Mouse (Mus musculus): ENCODE data around the gene Psma6. TPM values are rescaled to one million over a fixed set of nuclear protein-coding genes. Genes with fewer than 3 reads are reported as not detected.

The Psma6 gene
- polyA plus RNA-seq, 1 experiment from 2014 or later, result 454 TPM

DNA sequence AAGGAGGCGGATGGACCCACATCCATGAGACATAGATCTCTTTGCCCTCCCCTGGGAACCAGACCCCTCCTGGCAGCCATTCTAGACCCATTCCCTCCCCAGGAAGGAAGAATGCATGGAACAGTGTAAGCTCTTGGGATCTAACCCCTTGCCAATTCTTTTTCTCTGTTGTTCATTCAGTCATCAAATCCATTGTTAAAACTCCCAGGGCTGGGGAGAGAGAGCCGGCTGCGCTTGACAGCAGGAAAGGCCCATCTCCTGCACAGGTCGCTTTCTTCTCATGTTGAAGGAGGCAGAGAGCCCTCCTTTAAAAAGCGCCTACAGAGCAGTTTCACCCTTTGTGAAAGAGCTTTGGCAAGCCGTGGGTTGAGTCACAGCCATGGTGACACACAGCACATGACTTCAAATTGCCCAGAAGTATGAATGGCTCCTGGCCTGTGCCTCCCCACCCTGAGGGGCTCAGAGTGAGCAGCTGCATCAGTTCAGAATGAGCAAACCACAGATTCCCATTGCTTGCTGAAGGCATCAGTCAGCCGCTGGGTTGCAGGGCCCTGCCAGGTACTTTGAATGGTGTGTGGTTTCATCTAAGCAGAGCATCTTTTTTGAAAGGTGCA is 82.2 kb downstream of the Psma6 start:
- WGBS, result 64% methylated on average over 7 of the region's 7 CpGs
- Histone ChIP-seq H3K4me1 (peaks cover 68% of the 10 kb centered on the region), H3K27ac (peak overlapping the region; percentile 44; the same call in 1 of the 2 replicates), H3K9me3 (no peaks in the 10 kb centered on the region), H3K9ac (no peak overlapping the region), H3K4me2 (no peak overlapping the region), H3K36me3 (no peaks in the 10 kb centered on the region), H3K4me3 (no peak overlapping the region), H3K27me3 (peaks cover 5% of the 10 kb centered on the region; the same call in 1 of the 2 replicates)
- ATAC-seq (ENCODE audit: insufficient number of reproducible peaks, insufficient read depth, low FRiP score, low TSS enrichment, low read depth), result no peak

DNA sequence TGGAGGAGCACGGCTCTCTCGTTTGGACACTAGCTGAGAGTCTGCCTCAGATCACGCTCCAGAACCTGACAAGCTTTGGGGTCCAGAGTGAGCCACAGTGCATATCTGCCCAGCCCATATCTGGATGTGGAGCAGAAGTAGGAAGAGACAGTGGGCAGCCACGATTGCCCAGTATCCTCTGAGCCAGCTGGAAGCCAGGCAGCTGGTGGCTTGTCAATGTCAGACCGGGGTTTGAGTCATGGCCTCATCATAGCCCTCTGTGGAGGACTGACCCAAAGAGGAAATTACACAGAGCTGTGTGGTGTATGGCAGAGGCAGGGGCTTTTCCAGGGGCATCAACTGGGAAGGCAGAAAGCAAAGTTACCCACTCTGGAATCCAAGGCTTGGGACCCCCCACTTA is 82.8 kb downstream of the Psma6 start:
- ATAC-seq (ENCODE audit: insufficient number of reproducible peaks, insufficient read depth, low FRiP score, low TSS enrichment, low read depth), result no peak
- H3K4me1 ChIP-seq, result peaks cover 62% of the 10 kb centered on the region
- H3K9ac ChIP-seq, result 0 out of 2 replicates have a peak overlapping the region, but pooled peaks have one; percentile 1
- peak overlapping the region; percentile 44; the same call in 1 of the 2 replicates for H3K27ac ChIP-seq
- no peaks in the 10 kb centered on the region for H3K36me3 ChIP-seq
- H3K4me2 ChIP-seq, result no peak overlapping the region
- no peak overlapping the region for H3K4me3 ChIP-seq
- peaks cover 5% of the 10 kb centered on the region; the same call in 1 of the 2 replicates for H3K27me3 ChIP-seq
- H3K9me3 ChIP-seq, result no peaks in the 10 kb centered on the region
- 82% methylated on average over 5 of the region's 5 CpGs for WGBS

DNA sequence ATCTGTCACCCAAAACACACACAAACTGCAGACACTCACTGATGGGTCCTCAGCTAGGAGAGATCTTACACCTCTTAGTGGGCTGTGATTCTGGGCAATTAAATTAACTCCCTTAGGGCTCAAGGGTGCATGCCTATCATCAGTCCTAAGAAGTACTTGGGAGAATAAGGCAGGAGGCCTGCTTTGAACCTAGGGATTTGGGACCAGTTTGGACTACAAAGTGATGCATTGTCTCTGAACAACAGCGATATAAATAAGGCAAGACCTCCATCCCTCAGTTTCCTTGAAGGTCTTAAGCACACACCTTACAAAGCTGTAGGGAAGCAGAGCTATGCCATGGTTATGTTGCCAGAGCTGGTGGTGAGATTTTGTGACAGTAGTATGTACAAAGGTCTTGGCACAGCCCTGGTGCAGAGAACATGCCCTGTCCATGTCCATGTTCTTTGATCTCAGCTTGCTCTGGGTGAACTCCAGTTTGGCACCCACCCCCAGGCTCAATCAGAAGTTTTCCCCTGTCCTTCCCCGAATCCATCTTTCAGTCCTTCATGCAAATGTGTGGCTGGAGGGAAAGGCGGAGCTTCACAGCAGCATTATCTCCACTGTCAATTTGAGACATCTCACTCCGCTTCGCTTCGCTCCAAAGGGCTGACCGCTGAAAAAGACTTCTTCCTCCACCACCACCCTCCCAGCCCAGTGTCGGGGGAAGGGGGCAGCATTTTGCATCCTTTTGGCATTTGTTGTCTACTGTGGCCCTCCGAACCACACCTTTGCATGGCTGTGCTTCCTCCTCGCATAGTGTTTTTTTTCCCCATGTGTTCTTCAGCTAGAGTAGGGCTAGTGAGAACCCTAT is 83.5 kb downstream of the Psma6 start:
- 67% methylated on average over 10 of the region's 10 CpGs for WGBS
- peaks cover 5% of the 10 kb centered on the region; the same call in 1 of the 2 replicates for H3K27me3 ChIP-seq
- H3K9ac ChIP-seq, result 0 out of 2 replicates have a peak overlapping the region, but pooled peaks have one; percentile 1
- H3K27ac ChIP-seq, result no peak overlapping the region
- H3K9me3 ChIP-seq, result no peaks in the 10 kb centered on the region
- no peak overlapping the region for H3K4me3 ChIP-seq
- no peak overlapping the region for H3K4me2 ChIP-seq
- no peak for ATAC-seq (ENCODE audit: insufficient number of reproducible peaks, insufficient read depth, low FRiP score, low TSS enrichment, low read depth)
- no peaks in the 10 kb centered on the region for H3K36me3 ChIP-seq
- peaks cover 55% of the 10 kb centered on the region for H3K4me1 ChIP-seq

Other genes starting within 250 kb of the Psma6 start
- gene Srp54b, start 229.1 kb upstream of the Psma6 start, polyA plus RNA-seq (2015; fragmentation: Nextera tagmentation; extraction: Ambion mirVana), result 63.1 and 63.4 TPM in 2 replicates
- 1.5 and 2.6 TPM in 2 replicates for gene 1700047I17Rik2, start 184.6 kb upstream of the Psma6 start, polyA plus RNA-seq (2015; fragmentation: Nextera tagmentation; extraction: Ambion mirVana)
- 73.2 and 80.9 TPM in 2 replicates for gene Srp54c, start 154.1 kb upstream of the Psma6 start, polyA plus RNA-seq (2015; fragmentation: Nextera tagmentation; extraction: Ambion mirVana)
- gene 1110008L16Rik, start 84.6 kb upstream of the Psma6 start, polyA plus RNA-seq (2015; fragmentation: Nextera tagmentation; extraction: Ambion mirVana), result 13.0 and 15.5 TPM in 2 replicates
- 16.8 and 18.8 TPM in 2 replicates for gene Ppp2r3c, start 81.2 kb upstream of the Psma6 start, polyA plus RNA-seq (2015; fragmentation: Nextera tagmentation; extraction: Ambion mirVana)
- gene Nfkbia, start 108.4 kb downstream of the Psma6 start, polyA plus RNA-seq (2015; fragmentation: Nextera tagmentation; extraction: Ambion mirVana), result 117 and 126 TPM in 2 replicates
- 0.15 TPM in 1 of 2 replicates, not detected in the other for gene Aldoart2, start 181.0 kb downstream of the Psma6 start, polyA plus RNA-seq (2015; fragmentation: Nextera tagmentation; extraction: Ambion mirVana)
- 0.10 TPM in 1 of 2 replicates, not detected in the other for gene Insm2, start 215.2 kb downstream of the Psma6 start, polyA plus RNA-seq (2015; fragmentation: Nextera tagmentation; extraction: Ambion mirVana)

Data from embryonic facial prominence, embryonic 13.5 days (tissue).